Mouse (Mus musculus) lung, postnatal 0 days (tissue): ENCODE results near the gene Pdcd7.

Experiments
- CTCF ChIP-seq: IDR thresholded peaks from 2 replicates; pipeline ENCODE4 v1.5.1; 2016; ENCODE audit warnings: antibody characterized with exemption, mild to moderate bottlenecking
- EP300 ChIP-seq: IDR thresholded peaks from 2 replicates; pipeline ENCODE4 v1.6.1; 2016; ENCODE audit warnings: antibody characterized with exemption, mild to moderate bottlenecking, control low read depth

DNA sequence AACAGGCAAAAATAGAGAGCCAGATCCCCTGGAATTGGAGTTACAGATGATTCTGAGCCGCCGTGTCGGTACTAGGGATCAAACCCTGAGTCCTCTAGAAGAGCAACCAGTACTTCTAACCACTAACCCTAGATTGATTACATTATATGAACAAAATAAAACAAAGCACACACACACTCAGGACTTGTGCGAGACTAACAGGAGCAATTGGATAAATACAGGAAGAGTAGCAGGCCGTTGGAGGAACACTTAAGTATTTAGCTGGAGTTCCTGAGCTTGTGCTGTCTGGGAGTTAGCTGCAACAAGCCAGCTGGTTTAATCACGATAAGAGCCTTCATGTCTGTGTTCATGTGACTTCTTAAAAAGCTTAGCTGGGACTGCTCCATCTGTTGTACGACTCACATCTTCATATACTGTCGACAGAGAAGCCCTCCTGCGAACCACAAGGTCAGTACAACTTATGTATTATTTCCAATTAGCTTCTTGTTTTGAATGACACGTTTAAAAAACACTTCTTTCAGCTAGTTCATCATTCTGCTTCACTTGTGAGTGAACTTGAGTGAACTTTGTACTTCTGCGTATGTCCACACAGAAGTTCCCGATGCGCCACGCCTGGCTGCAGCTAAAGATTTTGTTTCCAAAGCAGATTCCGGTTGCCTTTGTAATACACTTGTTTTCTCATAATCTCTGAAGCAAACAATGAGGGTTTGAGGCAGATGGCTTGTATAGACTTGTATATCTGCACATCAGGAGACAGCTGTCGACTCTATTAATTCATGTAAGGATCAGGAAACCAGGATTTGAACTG is 14.9 kb downstream of the Pdcd7 start, which contains the start of gene Ubap1l:
- TF ChIP-seq EP300: no peak
- no peak for TF ChIP-seq CTCF
